Mouse (Mus musculus) midbrain, postnatal 0 days (tissue): Measurements from ENCODE around the gene Sh3pxd2b. TPM values are rescaled to one million over a fixed set of nuclear protein-coding genes. Genes with fewer than 3 reads are reported as not detected.

Experiments
- ATAC-seq: fragments of 200-750 bp; cut with Nextera tagmentation; 2 replicates; pipeline ENCODE4 v1.8.0; 2017; ENCODE audit warnings: moderate number of reproducible peaks, mild to moderate bottlenecking, moderate TSS enrichment, moderate library complexity; ENCODE audit not compliant: low FRiP score
- DNase-seq: peaks from one replicate; pipeline ENCODE4 v3.0.0-alpha.2; 2015; ENCODE audit warnings: low spot score
- H3K27ac ChIP-seq: fragments of 300-500 bp; sonication (generic); 2 replicates; pipeline ENCODE4 v1.5.1; 2014; ENCODE audit warnings: low read depth, mild to moderate bottlenecking, low read length, mixed read lengths
- H3K27me3 ChIP-seq: fragments of 300-500 bp; sonication (generic); 2 replicates; pipeline ENCODE4 v1.6.1; 2014; ENCODE audit warnings: low read length, control low read depth, mixed read lengths; ENCODE audit not compliant: insufficient read depth
- H3K36me3 ChIP-seq: fragments of 300-500 bp; sonication (generic); 2 replicates; pipeline ENCODE4 v1.6.1; 2014; ENCODE audit warnings: low read length, control low read depth, mixed read lengths; ENCODE audit not compliant: insufficient read depth
- H3K4me1 ChIP-seq: fragments of 300-500 bp; sonication (generic); 2 replicates; pipeline ENCODE4 v1.6.1; 2014; ENCODE audit warnings: mild to moderate bottlenecking, control low read depth, antibody characterized with exemption, low read length, mixed read lengths; ENCODE audit not compliant: insufficient read depth
- H3K4me2 ChIP-seq: fragments of 300-500 bp; sonication (generic); 2 replicates; pipeline ENCODE4 v1.6.1; 2014; ENCODE audit warnings: low read depth, mild to moderate bottlenecking, low read length, mixed read lengths; ENCODE audit not compliant: poor library complexity, severe bottlenecking
- H3K4me3 ChIP-seq: fragments of 300-500 bp; sonication (generic); 2 replicates; pipeline ENCODE4 v1.5.1; 2014; ENCODE audit warnings: low read depth, mild to moderate bottlenecking, low read length, moderate library complexity
- H3K9ac ChIP-seq: fragments of 300-500 bp; sonication (generic); replicated peaks from 2 replicates; pipeline ENCODE4 v1.6.1; 2014; ENCODE audit warnings: mild to moderate bottlenecking, low read length, moderate library complexity, mixed read lengths; ENCODE audit not compliant: poor library complexity, severe bottlenecking
- H3K9me3 ChIP-seq: fragments of 300-500 bp; sonication (generic); 2 replicates; pipeline ENCODE4 v1.6.1; 2016; ENCODE audit warnings: low read length, control low read depth
- CTCF ChIP-seq: IDR thresholded peaks from 2 replicates; pipeline ENCODE4 v1.5.1; 2016; ENCODE audit warnings: antibody characterized with exemption, mild to moderate bottlenecking
- WGBS: fragments of 180-500 bp; shearing (Covaris S2); extraction: QIAGEN DNeasy Blood & Tissue Kit; methylation state at CpG from one replicate; pipeline ENCODE4 v1.1.7; 2014; 5-methylcytosine and 5-hydroxymethylcytosine counted together
- polyA plus RNA-seq: library from polyadenylated mRNA; unstranded; fragments of >200 nt; fragmentation: Nextera tagmentation; extraction: Ambion mirVana; gene quantifications from 2 replicates; pipeline ENCODE4 v1.2.1, GENCODE M21; 2015
- total RNA-seq: library from RNA; depleted of rRNA; stranded (reverse); fragments of >200 nt; gene quantifications from 2 replicates; pipeline ENCODE4 v1.2.3, GENCODE M21; 2014

Gene Sh3pxd2b
- total and polyA plus RNA-seq, 2 experiments from 2014 or later = 8.7 to 47.5 TPM

- H3K36me3 ChIP-seq = peaks cover 19% of the 10 kb centered on the region
Measured at GRCm38 (mm10) chr11:32373266-32374026, 25.8 kb downstream of the Sh3pxd2b start.

GRCm38 (mm10) chr11:32374027-32374589 is 26.5 kb downstream of the Sh3pxd2b start:
- Histone ChIP-seq H3K4me2 (no peak overlapping the region), H3K27me3 (no peaks in the 10 kb centered on the region), H3K9me3 (no peaks in the 10 kb centered on the region), H3K36me3 (peaks cover 19% of the 10 kb centered on the region), H3K27ac (no peak overlapping the region), H3K4me3 (no peak overlapping the region), H3K4me1 (no peaks in the 10 kb centered on the region), H3K9ac (no peak overlapping the region)
- peak; percentile 20 for DNase-seq
- no peak for TF ChIP-seq CTCF
- 73% methylated on average over 9 of the region's 9 CpGs for WGBS
- 0 out of 2 replicates have a peak, but pooled peaks have one; percentile 15 for ATAC-seq

More at GRCm38 (mm10) chr11:32373266-32374026, 25.8 kb downstream of the Sh3pxd2b start:
- DNase-seq (peak; percentile 43), ATAC-seq (peak; percentile 22; the same call in 1 of the 2 replicates)
- no peak overlapping the region for H3K9ac ChIP-seq
- no peaks in the 10 kb centered on the region for H3K9me3 ChIP-seq
- no peak overlapping the region for H3K4me3 ChIP-seq
- no peaks in the 10 kb centered on the region for H3K4me1 ChIP-seq
- 75% methylated on average over 13 of the region's 13 CpGs for WGBS
- H3K27me3 ChIP-seq = no peaks in the 10 kb centered on the region
- no peak; the same call in 1 of the 2 replicates for TF ChIP-seq CTCF
- no peak overlapping the region for H3K4me2 ChIP-seq
- no peak overlapping the region for H3K27ac ChIP-seq

- DNase-seq (peak; percentile 69), ATAC-seq (peak; percentile 42; the same call in 1 of the 2 replicates)
- peaks cover 22% of the 10 kb centered on the region for H3K36me3 ChIP-seq
- no peak overlapping the region for H3K27ac ChIP-seq
- H3K9ac ChIP-seq = no peak overlapping the region
- TF ChIP-seq CTCF = peak; percentile 59
- WGBS = 89% methylated on average over 4 of the region's 4 CpGs
- H3K27me3 ChIP-seq = no peaks in the 10 kb centered on the region
- no peak overlapping the region for H3K4me3 ChIP-seq
- H3K9me3 ChIP-seq = no peaks in the 10 kb centered on the region
- no peaks in the 10 kb centered on the region for H3K4me1 ChIP-seq
- no peak overlapping the region for H3K4me2 ChIP-seq
Measured at GRCm38 (mm10) chr11:32375104-32375535, 27.5 kb downstream of the Sh3pxd2b start.

GRCm38 (mm10) chr11:32376086-32376485 is 28.5 kb downstream of the Sh3pxd2b start:
- Histone ChIP-seq H3K27me3 (no peaks in the 10 kb centered on the region), H3K27ac (no peak overlapping the region), H3K4me2 (no peak overlapping the region), H3K36me3 (peaks cover 22% of the 10 kb centered on the region), H3K4me3 (no peak overlapping the region), H3K9ac (no peak overlapping the region), H3K9me3 (no peaks in the 10 kb centered on the region), H3K4me1 (no peaks in the 10 kb centered on the region)
- DNase-seq (no peak), ATAC-seq (no peak)
- no peak for TF ChIP-seq CTCF
- 100% methylated on average over 1 of the region's 1 CpGs for WGBS

DNA sequence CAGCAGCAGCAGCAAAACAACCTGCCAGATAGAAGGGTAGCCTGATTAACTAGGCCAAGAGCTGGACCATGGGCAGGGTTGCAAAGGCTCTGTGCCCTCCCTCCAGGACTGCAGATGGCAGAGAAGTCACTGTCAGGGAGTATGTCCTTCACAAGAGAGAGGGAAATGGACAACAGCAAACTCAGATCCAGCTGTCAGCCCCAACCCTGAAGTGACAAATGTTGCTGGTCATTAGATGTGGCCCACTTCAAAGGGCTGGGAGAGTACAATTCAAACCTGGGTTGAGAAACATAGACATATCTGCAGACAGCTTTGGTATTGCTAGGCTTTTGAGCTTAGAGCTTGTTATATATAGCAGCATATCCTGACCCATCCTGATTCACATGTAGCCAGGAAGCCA is 32.3 kb downstream of the Sh3pxd2b start:
- no peak overlapping the region for H3K4me2 ChIP-seq
- no peaks in the 10 kb centered on the region for H3K9me3 ChIP-seq
- ATAC-seq = no peak
- H3K4me3 ChIP-seq = no peak overlapping the region
- H3K9ac ChIP-seq = no peak overlapping the region
- no peaks in the 10 kb centered on the region for H3K27me3 ChIP-seq
- TF ChIP-seq CTCF = no peak
- peaks cover 18% of the 10 kb centered on the region for H3K36me3 ChIP-seq
- H3K4me1 ChIP-seq = no peaks in the 10 kb centered on the region
- H3K27ac ChIP-seq = no peak overlapping the region
- no peak for DNase-seq
